Mouse (Mus musculus) intestine, postnatal 0 days (tissue): ENCODE results near the gene Scn11a. TPM values are rescaled to one million over a fixed set of nuclear protein-coding genes. Genes with fewer than 3 reads are reported as not detected.

Source experiments
- ATAC-seq: fragments of 200-750 bp; cut with Nextera tagmentation; 2 replicates; pipeline ENCODE4 v1.8.0; 2017; ENCODE audit warnings: mild to moderate bottlenecking, moderate TSS enrichment, moderate library complexity
- H3K27ac ChIP-seq: fragments of 300-500 bp; sonication (generic); 2 replicates; pipeline ENCODE4 v1.5.1; 2014; ENCODE audit warnings: mild to moderate bottlenecking, low read depth, low read length, moderate library complexity
- H3K27me3 ChIP-seq: fragments of 300-500 bp; sonication (generic); replicated peaks from 2 replicates; pipeline ENCODE4 v1.6.1; 2014; ENCODE audit warnings: low read length, mixed read lengths; ENCODE audit not compliant: control insufficient read depth, insufficient read depth
- H3K36me3 ChIP-seq: fragments of 300-500 bp; sonication (generic); 2 replicates; pipeline ENCODE4 v1.6.1; 2014; ENCODE audit warnings: mild to moderate bottlenecking, moderate library complexity; ENCODE audit not compliant: control insufficient read depth, insufficient read depth
- H3K4me1 ChIP-seq: fragments of 300-500 bp; sonication (generic); replicated peaks from 2 replicates; pipeline ENCODE4 v1.6.1; 2014; ENCODE audit warnings: antibody characterized with exemption, low read length, mixed read lengths; ENCODE audit not compliant: control insufficient read depth, insufficient read depth
- H3K4me2 ChIP-seq: fragments of 300-500 bp; sonication (generic); replicated peaks from 2 replicates; pipeline ENCODE4 v1.6.1; 2014; ENCODE audit warnings: low read depth, mild to moderate bottlenecking, moderate library complexity
- H3K4me3 ChIP-seq: fragments of 300-500 bp; sonication (generic); 2 replicates; pipeline ENCODE4 v1.5.1; 2014; ENCODE audit warnings: low read depth, low read length
- H3K9ac ChIP-seq: fragments of 300-500 bp; sonication (generic); 2 replicates; pipeline ENCODE4 v1.6.1; 2014; ENCODE audit warnings: mild to moderate bottlenecking, low read depth, low read length
- H3K9me3 ChIP-seq: fragments of 300-500 bp; sonication (generic); 2 replicates; pipeline ENCODE4 v1.6.1; 2016; ENCODE audit warnings: mixed run types; ENCODE audit not compliant: control insufficient read depth
- CTCF ChIP-seq: sonication (generic); IDR thresholded peaks from 2 replicates; pipeline ENCODE4 v1.5.1; 2016; ENCODE audit warnings: low read depth, mild to moderate bottlenecking, control low read depth, antibody characterized with exemption, moderate library complexity
- WGBS: fragments of 180-500 bp; shearing (Covaris S2); extraction: QIAGEN DNeasy Blood & Tissue Kit; methylation state at CpG from one replicate; pipeline ENCODE4 v1.1.7; 2014; 5-methylcytosine and 5-hydroxymethylcytosine counted together
- polyA plus RNA-seq: library from polyadenylated mRNA; unstranded; fragments of >200 nt; fragmentation: Nextera tagmentation; extraction: Ambion mirVana; gene quantifications from 2 replicates; pipeline ENCODE4 v1.2.1, GENCODE M21; 2015

Gene Scn11a
- polyA plus RNA-seq, 1 experiment from 2014 or later: 0.25 TPM

GRCm38 (mm10) chr9:119749112-119749511, 76.1 kb downstream of the Scn11a start:
- H3K4me2 ChIP-seq: no peak overlapping the region
- H3K36me3 ChIP-seq: no peaks in the 10 kb centered on the region
- no peaks in the 10 kb centered on the region for H3K9me3 ChIP-seq
- no peaks in the 10 kb centered on the region for H3K27me3 ChIP-seq
- no peak overlapping the region for H3K27ac ChIP-seq
- TF ChIP-seq CTCF: no peak
- ATAC-seq: no peak
- WGBS: 34% methylated on average over 9 of the region's 9 CpGs
- no peaks in the 10 kb centered on the region for H3K4me1 ChIP-seq
- no peak overlapping the region for H3K4me3 ChIP-seq
- H3K9ac ChIP-seq: no peak overlapping the region

GRCm38 (mm10) chr9:119743900-119744299, 81.4 kb downstream of the Scn11a start:
- no peaks in the 10 kb centered on the region for H3K9me3 ChIP-seq
- no peaks in the 10 kb centered on the region for H3K36me3 ChIP-seq
- no peak overlapping the region for H3K27ac ChIP-seq
- TF ChIP-seq CTCF: no peak
- H3K4me1 ChIP-seq: no peaks in the 10 kb centered on the region
- no peak overlapping the region for H3K4me3 ChIP-seq
- H3K9ac ChIP-seq: no peak overlapping the region
- 68% methylated on average over 4 of the region's 4 CpGs for WGBS
- ATAC-seq: no peak
- H3K4me2 ChIP-seq: no peak overlapping the region
- no peaks in the 10 kb centered on the region for H3K27me3 ChIP-seq

GRCm38 (mm10) chr9:119743312-119743711, 81.9 kb downstream of the Scn11a start:
- no peak overlapping the region for H3K27ac ChIP-seq
- H3K4me1 ChIP-seq: no peaks in the 10 kb centered on the region
- WGBS: 74% methylated on average over 3 of the region's 3 CpGs
- no peaks in the 10 kb centered on the region for H3K27me3 ChIP-seq
- no peak overlapping the region for H3K4me3 ChIP-seq
- ATAC-seq: no peak
- TF ChIP-seq CTCF: no peak
- no peaks in the 10 kb centered on the region for H3K36me3 ChIP-seq
- no peak overlapping the region for H3K9ac ChIP-seq
- no peak overlapping the region for H3K4me2 ChIP-seq
- H3K9me3 ChIP-seq: no peaks in the 10 kb centered on the region

- no peak for ATAC-seq
- H3K4me1 ChIP-seq: no peaks in the 10 kb centered on the region
- no peak overlapping the region for H3K4me3 ChIP-seq
- H3K9ac ChIP-seq: no peak overlapping the region
- WGBS: 42% methylated on average over 5 of the region's 5 CpGs
- H3K4me2 ChIP-seq: no peak overlapping the region
- H3K27me3 ChIP-seq: no peaks in the 10 kb centered on the region
- no peaks in the 10 kb centered on the region for H3K36me3 ChIP-seq
- no peaks in the 10 kb centered on the region for H3K9me3 ChIP-seq
- H3K27ac ChIP-seq: no peak overlapping the region
- no peak for TF ChIP-seq CTCF
Observed at GRCm38 (mm10) chr9:119741101-119741786, 84.0 kb downstream of the Scn11a start.

- H3K36me3 ChIP-seq: no peaks in the 10 kb centered on the region
- H3K4me1 ChIP-seq: no peaks in the 10 kb centered on the region
- no peak for ATAC-seq
- H3K9ac ChIP-seq: no peak overlapping the region
- no peak overlapping the region for H3K27ac ChIP-seq
- H3K4me2 ChIP-seq: no peak overlapping the region
- H3K27me3 ChIP-seq: no peaks in the 10 kb centered on the region
- no peak for TF ChIP-seq CTCF
- no peak overlapping the region for H3K4me3 ChIP-seq
- H3K9me3 ChIP-seq: no peaks in the 10 kb centered on the region
- 77% methylated on average over 11 of the region's 11 CpGs for WGBS
Observed at GRCm38 (mm10) chr9:119728412-119729097, 96.7 kb downstream of the Scn11a start.

GRCm38 (mm10) chr9:119726990-119727389, 98.3 kb downstream of the Scn11a start:
- TF ChIP-seq CTCF: no peak
- 88% methylated on average over 4 of the region's 4 CpGs for WGBS

More at GRCm38 (mm10) chr9:119726990-119727389, 98.3 kb downstream of the Scn11a start:
- Histone ChIP-seq H3K4me3 (no peak overlapping the region), H3K27ac (no peak overlapping the region), H3K9ac (no peak overlapping the region), H3K36me3 (no peaks in the 10 kb centered on the region), H3K4me1 (no peaks in the 10 kb centered on the region), H3K27me3 (no peaks in the 10 kb centered on the region), H3K4me2 (no peak overlapping the region), H3K9me3 (no peaks in the 10 kb centered on the region)
- ATAC-seq: no peak
